Mouse (Mus musculus) heart, embryonic 13.5 days (tissue): ENCODE measurements around the gene Crybb2. TPM values are rescaled to one million over a fixed set of nuclear protein-coding genes. Genes with fewer than 3 reads are reported as not detected.
A peak's percentile ranks its signal among the peaks of the same experiment; 100 is the strongest.
"Not testable (repeated sequence)": the region's sequence is repeated elsewhere in the genome, so short reads cannot be mapped to it uniquely, and the experiment has no call there.

Source experiments
- ATAC-seq: fragments of 200-750 bp; cut with Nextera tagmentation; 2 replicates; pipeline ENCODE4 v1.8.0; 2017; ENCODE audit warnings: moderate TSS enrichment; ENCODE audit not compliant: insufficient number of reproducible peaks, low FRiP score, low TSS enrichment; ENCODE audit errors: extremely low read depth
- H3K27ac ChIP-seq: fragments of 300-500 bp; sonication (generic); replicated peaks from 2 replicates; pipeline ENCODE4 v1.5.1; 2015; ENCODE audit warnings: moderate library complexity, mild to moderate bottlenecking, inconsistent platforms
- H3K27me3 ChIP-seq: fragments of 300-500 bp; sonication (generic); replicated peaks from 2 replicates; pipeline ENCODE4 v1.6.1; 2015; ENCODE audit warnings: mild to moderate bottlenecking, inconsistent platforms
- H3K36me3 ChIP-seq: fragments of 300-500 bp; sonication (generic); 2 replicates; pipeline ENCODE4 v1.6.1; 2015; ENCODE audit warnings: mild to moderate bottlenecking, inconsistent platforms
- H3K4me1 ChIP-seq: fragments of 300-500 bp; sonication (generic); 2 replicates; pipeline ENCODE4 v1.6.1; 2015; ENCODE audit warnings: inconsistent platforms
- H3K4me2 ChIP-seq: fragments of 300-500 bp; sonication (generic); 2 replicates; pipeline ENCODE4 v1.6.1; 2015; ENCODE audit warnings: inconsistent platforms, mild to moderate bottlenecking, moderate library complexity
- H3K4me3 ChIP-seq: fragments of 300-500 bp; sonication (generic); 2 replicates; pipeline ENCODE4 v1.5.1; 2015; ENCODE audit warnings: moderate library complexity, mild to moderate bottlenecking, inconsistent platforms
- H3K9ac ChIP-seq: fragments of 300-500 bp; sonication (generic); 2 replicates; pipeline ENCODE4 v1.6.1; 2015; ENCODE audit warnings: inconsistent platforms, mild to moderate bottlenecking, moderate library complexity
- H3K9me3 ChIP-seq: fragments of 300-500 bp; sonication (generic); 2 replicates; pipeline ENCODE4 v1.6.1; 2016; ENCODE audit warnings: inconsistent platforms
- WGBS: fragments of 180-500 bp; shearing (Covaris S2); methylation state at CpG from one replicate; pipeline ENCODE4 v1.1.7; 2015; ENCODE audit warnings: mixed read lengths; 5-methylcytosine and 5-hydroxymethylcytosine counted together
- polyA plus RNA-seq: library from polyadenylated mRNA; unstranded; fragments of >200 nt; fragmentation: Nextera tagmentation; extraction: Ambion mirVana; gene quantifications from 2 replicates; pipeline ENCODE4 v1.2.1, GENCODE M21; 2015

Crybb2 gene
- not detected in 2 replicates for polyA plus RNA-seq

DNA sequence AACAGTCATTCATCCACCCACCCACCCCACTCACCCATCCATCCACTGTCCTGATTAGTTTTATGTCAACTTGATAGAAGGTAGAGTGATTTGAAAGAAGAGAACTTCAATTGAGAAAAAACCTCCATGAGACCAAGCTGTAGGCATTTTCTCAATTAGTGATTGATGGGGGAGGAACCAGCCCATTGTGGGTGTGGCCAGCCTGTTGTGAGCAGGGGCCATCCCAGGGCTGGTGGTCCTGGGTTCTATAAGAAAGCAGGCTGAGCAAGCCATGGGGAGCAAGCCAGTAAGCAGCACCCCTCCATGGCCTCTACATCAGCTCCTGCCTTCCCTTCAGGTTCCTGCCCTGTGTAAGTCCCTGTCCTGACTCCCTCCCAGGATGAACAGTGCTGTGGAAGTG lies at the start of gene Crybb2:
Gene Crybb2, minus strand, starts transcription at position 101 of the 400 bp plus-strand sequence.
- no peak for ATAC-seq
- Histone ChIP-seq H3K27ac (no peak within 1 kb of the TSS), H3K36me3 (no peaks in the 10 kb centered on the region), H3K4me1 (no peaks in the 10 kb centered on the region), H3K9ac (no peak within 1 kb of the TSS), H3K4me2 (no peak within 1 kb of the TSS), H3K27me3 (peaks cover 8% of the 10 kb centered on the region), H3K9me3 (no peaks in the 10 kb centered on the region), H3K4me3 (no peak within 1 kb of the TSS)

DNA sequence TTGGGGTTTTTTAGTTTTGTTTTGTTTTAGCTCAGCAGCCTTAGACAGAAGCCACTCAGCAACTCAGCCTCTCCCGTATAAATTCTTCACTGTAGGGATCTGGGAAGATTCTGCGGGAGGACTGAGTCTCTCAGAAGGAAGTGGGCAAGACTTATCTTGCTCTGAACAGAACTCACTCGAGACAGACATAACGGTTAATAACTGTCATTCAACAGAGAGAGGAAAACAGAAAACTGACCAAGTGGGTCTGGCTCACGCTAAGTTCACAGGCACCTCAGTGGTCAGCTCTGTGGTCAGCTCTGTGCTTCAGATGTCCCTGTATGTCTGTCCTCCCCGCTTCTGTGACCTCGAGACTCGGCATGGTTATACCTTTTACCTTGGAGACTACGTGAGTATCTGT lies 49.4 kb upstream of the Crybb2 start:
- WGBS: 50% methylated on average over 9 of the region's 9 CpGs
- peaks cover 98% of the 10 kb centered on the region for H3K4me1 ChIP-seq
- 0 out of 2 replicates have a peak, but pooled peaks cover 3% of the 10 kb centered on the region for H3K36me3 ChIP-seq
- 0 out of 2 replicates have a peak overlapping the region, but pooled peaks have one; percentile 29 for H3K9ac ChIP-seq
- no peak overlapping the region for H3K4me2 ChIP-seq
- H3K27ac ChIP-seq: peak overlapping the region; percentile 28; the same call in 1 of the 2 replicates
- no peak overlapping the region for H3K4me3 ChIP-seq
- no peak for ATAC-seq
- H3K9me3 ChIP-seq: no peaks in the 10 kb centered on the region
- no peaks in the 10 kb centered on the region for H3K27me3 ChIP-seq

DNA sequence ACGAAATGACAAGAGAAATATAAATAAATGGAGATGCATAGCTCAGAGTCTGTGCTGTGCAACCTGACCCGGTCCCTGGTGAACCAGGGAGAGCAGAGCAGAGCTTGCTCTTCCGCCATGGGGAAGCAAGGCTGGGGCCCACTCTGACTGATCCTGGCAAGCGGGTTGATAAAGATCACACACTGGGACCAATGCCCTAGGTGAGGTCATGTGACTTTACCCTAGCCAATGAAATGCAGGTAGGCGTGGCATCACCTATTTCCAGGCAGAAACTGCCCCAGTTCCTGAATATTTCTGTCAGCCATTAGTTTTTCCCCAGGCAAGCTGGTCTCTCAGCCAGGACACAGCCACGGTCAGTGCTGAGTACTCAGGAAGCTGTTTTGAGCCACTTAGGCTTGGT lies 48.8 kb upstream of the Crybb2 start:
- WGBS: 42% methylated on average over 6 of the region's 6 CpGs
- peaks cover 98% of the 10 kb centered on the region for H3K4me1 ChIP-seq
- H3K4me2 ChIP-seq: no peak overlapping the region
- no peak for ATAC-seq
- no peak overlapping the region for H3K4me3 ChIP-seq
- H3K36me3 ChIP-seq: 0 out of 2 replicates have a peak, but pooled peaks cover 3% of the 10 kb centered on the region
- peak overlapping the region; percentile 26 for H3K27ac ChIP-seq
- H3K27me3 ChIP-seq: no peaks in the 10 kb centered on the region
- peak overlapping the region; percentile 29; the same call in 1 of the 2 replicates for H3K9ac ChIP-seq
- no peaks in the 10 kb centered on the region for H3K9me3 ChIP-seq

GRCm38 (mm10) chr5:113117361-113117760 lies 47.4 kb upstream of the Crybb2 start:
- Histone ChIP-seq H3K4me3 (no peak overlapping the region), H3K36me3 (0 out of 2 replicates have a peak, but pooled peaks cover 3% of the 10 kb centered on the region), H3K27ac (no peak overlapping the region), H3K4me2 (no peak overlapping the region), H3K9ac (no peak overlapping the region), H3K4me1 (peaks cover 98% of the 10 kb centered on the region), H3K9me3 (no peaks in the 10 kb centered on the region), H3K27me3 (no peaks in the 10 kb centered on the region)
- ATAC-seq: no peak
- WGBS: 62% methylated on average over 5 of the region's 5 CpGs

DNA sequence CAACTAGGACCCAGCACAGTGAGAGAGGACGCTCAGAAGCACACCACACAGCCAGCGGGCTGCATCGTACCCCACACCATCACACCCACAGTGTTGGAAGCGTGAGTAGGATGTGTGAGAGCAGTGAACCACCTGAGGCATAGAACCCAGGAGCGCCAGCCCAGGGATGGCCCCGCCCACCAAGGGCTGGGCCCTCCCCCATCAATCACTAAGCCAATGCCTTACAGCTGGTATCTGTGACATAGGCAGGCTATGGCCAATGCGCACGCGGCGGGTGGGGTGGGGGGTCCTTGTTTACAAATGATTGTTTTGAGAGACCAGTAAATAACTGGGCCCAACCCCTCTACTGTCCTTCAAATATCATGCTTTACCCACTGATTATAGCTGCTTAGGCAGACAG lies 46.0 kb upstream of the Crybb2 start:
- H3K4me3 ChIP-seq: no peak overlapping the region
- ATAC-seq: no peak; the same call in 1 of the 2 replicates
- H3K27ac ChIP-seq: peak overlapping the region; percentile 99
- H3K4me2 ChIP-seq: no peak overlapping the region
- 55% methylated on average over 10 of the region's 10 CpGs for WGBS
- H3K4me1 ChIP-seq: peaks cover 98% of the 10 kb centered on the region
- H3K36me3 ChIP-seq: 0 out of 2 replicates have a peak, but pooled peaks cover 3% of the 10 kb centered on the region
- H3K9ac ChIP-seq: peak overlapping the region; percentile 52
- no peaks in the 10 kb centered on the region for H3K9me3 ChIP-seq
- H3K27me3 ChIP-seq: no peaks in the 10 kb centered on the region

GRCm38 (mm10) chr5:113114264-113115225 lies 44.6 kb upstream of the Crybb2 start:
- H3K27ac ChIP-seq: peak overlapping the region; percentile 99
- peak overlapping the region; percentile 54 for H3K4me2 ChIP-seq
- no peak overlapping the region for H3K4me3 ChIP-seq
- 17% methylated on average over 20 of the region's 20 CpGs for WGBS
- H3K9me3 ChIP-seq: no peaks in the 10 kb centered on the region
- peaks cover 93% of the 10 kb centered on the region for H3K4me1 ChIP-seq
- H3K9ac ChIP-seq: peak overlapping the region; percentile 75
- 0 out of 2 replicates have a peak, but pooled peaks cover 3% of the 10 kb centered on the region for H3K36me3 ChIP-seq
- ATAC-seq: peak; percentile 75
- no peaks in the 10 kb centered on the region for H3K27me3 ChIP-seq

GRCm38 (mm10) chr5:113113120-113113519 lies 43.2 kb upstream of the Crybb2 start:
- WGBS: 35% methylated on average over 5 of the region's 5 CpGs
- Histone ChIP-seq H3K4me1 (peaks cover 92% of the 10 kb centered on the region), H3K27ac (peak overlapping the region; percentile 99), H3K9me3 (no peaks in the 10 kb centered on the region), H3K27me3 (no peaks in the 10 kb centered on the region), H3K36me3 (0 out of 2 replicates have a peak, but pooled peaks cover 3% of the 10 kb centered on the region), H3K9ac (peak overlapping the region; percentile 75), H3K4me3 (no peak overlapping the region), H3K4me2 (no peak overlapping the region)
- ATAC-seq: no peak

GRCm38 (mm10) chr5:113111336-113111735 lies 41.4 kb upstream of the Crybb2 start:
- Histone ChIP-seq H3K27ac (peak overlapping the region; percentile 99), H3K36me3 (0 out of 2 replicates have a peak, but pooled peaks cover 3% of the 10 kb centered on the region), H3K9ac (peak overlapping the region; percentile 71), H3K9me3 (no peaks in the 10 kb centered on the region), H3K4me3 (no peak overlapping the region), H3K27me3 (no peaks in the 10 kb centered on the region), H3K4me1 (peaks cover 92% of the 10 kb centered on the region), H3K4me2 (0 out of 2 replicates have a peak overlapping the region, but pooled peaks have one; percentile 24)
- 10% methylated on average over 4 of the region's 4 CpGs for WGBS
- ATAC-seq: no peak

DNA sequence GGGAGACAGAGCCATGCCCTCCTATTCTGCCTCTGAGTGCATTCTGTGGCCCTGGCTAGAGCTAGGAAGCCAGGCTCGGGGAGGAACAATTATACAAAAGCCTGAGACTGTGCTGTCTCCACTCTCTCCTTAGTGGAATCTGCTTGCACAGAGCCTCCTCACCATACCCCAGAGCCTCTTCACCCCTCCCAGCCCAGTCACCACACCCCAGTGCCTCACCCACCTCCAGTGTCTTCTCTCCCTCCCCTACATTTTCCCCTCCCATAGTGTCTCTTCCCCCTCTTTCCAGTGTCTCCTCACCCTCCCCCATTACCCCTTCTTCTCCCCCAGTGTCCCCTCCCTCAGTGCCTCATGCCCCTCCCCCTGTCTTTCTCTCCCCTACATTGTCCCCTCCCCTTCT lies 41.0 kb upstream of the Crybb2 start:
- H3K9me3 ChIP-seq: no peaks in the 10 kb centered on the region

GRCm38 (mm10) chr5:113109651-113110050 lies 39.7 kb upstream of the Crybb2 start:
- Histone ChIP-seq H3K4me1 (peaks cover 75% of the 10 kb centered on the region), H3K27ac (peak overlapping the region; percentile 92; the same call in 1 of the 2 replicates)
- not testable (repeated sequence) for H3K4me2 ChIP-seq, H3K36me3 ChIP-seq, H3K4me3 ChIP-seq, H3K9me3 ChIP-seq, H3K27me3 ChIP-seq, H3K9ac ChIP-seq, ATAC-seq
- WGBS: 80% methylated on average over 2 of the region's 2 CpGs

More for the DNA sequence above, 41.0 kb upstream of the Crybb2 start:
- no peaks in the 10 kb centered on the region for H3K27me3 ChIP-seq
- peak overlapping the region; percentile 71 for H3K9ac ChIP-seq
- H3K4me3 ChIP-seq: no peak overlapping the region
- H3K27ac ChIP-seq: peak overlapping the region; percentile 99
- H3K4me2 ChIP-seq: peak overlapping the region; percentile 24; the same call in 1 of the 2 replicates
- WGBS: 0% methylated on average over 1 of the region's 1 CpGs
- H3K36me3 ChIP-seq: 0 out of 2 replicates have a peak, but pooled peaks cover 3% of the 10 kb centered on the region
- peaks cover 88% of the 10 kb centered on the region for H3K4me1 ChIP-seq
- ATAC-seq: no peak

GRCm38 (mm10) chr5:113108165-113108764 lies 38.3 kb upstream of the Crybb2 start:
- H3K4me1 ChIP-seq: peaks cover 69% of the 10 kb centered on the region
- WGBS: 26% methylated on average over 11 of the region's 11 CpGs
- H3K4me2 ChIP-seq: peak overlapping the region; percentile 31
- H3K9me3 ChIP-seq: no peaks in the 10 kb centered on the region
- H3K36me3 ChIP-seq: no peaks in the 10 kb centered on the region
- ATAC-seq: peak; percentile 40; the same call in 1 of the 2 replicates
- H3K27ac ChIP-seq: peak overlapping the region; percentile 92
- H3K4me3 ChIP-seq: no peak overlapping the region
- H3K27me3 ChIP-seq: no peaks in the 10 kb centered on the region
- peak overlapping the region; percentile 53 for H3K9ac ChIP-seq
